Mouse (Mus musculus) heart, adult 2 months (tissue): ENCODE data around the gene Masp2.

Source experiments
- CTCF ChIP-seq: fragments of 200-600 bp; IDR thresholded peaks from 2 replicates; pipeline ENCODE4 v1.8.1; 2022; ENCODE audit warnings: antibody characterized with exemption, mild to moderate bottlenecking, moderate library complexity
- POLR2A ChIP-seq: fragments of 200-500 bp; IDR thresholded peaks from 2 replicates; pipeline ENCODE4 v1.6.1; 2011; ENCODE audit warnings: mild to moderate bottlenecking, low read depth, low read length, control low read depth; ENCODE audit not compliant: insufficient read depth

DNA sequence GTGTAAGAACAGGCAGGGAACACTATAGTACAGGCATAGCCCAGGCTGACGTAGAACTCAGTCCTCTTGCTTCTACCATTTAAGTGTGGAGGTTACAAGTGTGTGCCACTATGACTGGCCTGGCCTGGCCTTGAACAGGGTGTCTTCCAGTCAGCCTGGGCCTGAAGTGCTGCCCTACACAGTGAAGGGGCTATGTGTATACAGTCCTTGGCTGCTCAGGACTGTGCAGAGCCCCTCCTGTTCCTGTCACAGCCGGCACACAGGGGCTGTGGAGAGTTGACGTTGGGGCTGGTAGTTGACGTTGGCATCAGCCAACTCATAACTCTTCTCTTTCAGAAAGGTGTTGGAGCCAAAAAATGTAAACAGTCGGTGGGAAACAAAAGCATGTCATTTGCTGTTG, 20.9 kb upstream of the Masp2 start:
- no peak for TF ChIP-seq CTCF
- TF ChIP-seq POLR2A = no peak
